Mouse (Mus musculus): ENCODE data around the gene Trmt5. TPM values are rescaled to one million over a fixed set of nuclear protein-coding genes. Genes with fewer than 3 reads are reported as not detected.

Trmt5 gene
- 1 to 10 TPM; 7.8 to 8.4 TPM for total RNA-seq (2021)
- long read RNA-seq, experiment 1, transcript Trmt5-201 (5 exons, 2,066 nt), result major isoform, 5 of 8 reads
- long read RNA-seq, experiment 1, partial matches to known transcripts, result 0 of 8 reads
- long read RNA-seq, experiment 1, other reads (novel, unspliced or antisense), result 3 of 8 reads
- long read RNA-seq, experiment 2, transcript Trmt5-201 (5 exons, 2,066 nt), result major isoform, 6 of 9 reads
- long read RNA-seq, experiment 2, partial matches to known transcripts, result 2 of 9 reads
- long read RNA-seq, experiment 2, other reads (novel, unspliced or antisense), result 1 of 9 reads

DNA sequence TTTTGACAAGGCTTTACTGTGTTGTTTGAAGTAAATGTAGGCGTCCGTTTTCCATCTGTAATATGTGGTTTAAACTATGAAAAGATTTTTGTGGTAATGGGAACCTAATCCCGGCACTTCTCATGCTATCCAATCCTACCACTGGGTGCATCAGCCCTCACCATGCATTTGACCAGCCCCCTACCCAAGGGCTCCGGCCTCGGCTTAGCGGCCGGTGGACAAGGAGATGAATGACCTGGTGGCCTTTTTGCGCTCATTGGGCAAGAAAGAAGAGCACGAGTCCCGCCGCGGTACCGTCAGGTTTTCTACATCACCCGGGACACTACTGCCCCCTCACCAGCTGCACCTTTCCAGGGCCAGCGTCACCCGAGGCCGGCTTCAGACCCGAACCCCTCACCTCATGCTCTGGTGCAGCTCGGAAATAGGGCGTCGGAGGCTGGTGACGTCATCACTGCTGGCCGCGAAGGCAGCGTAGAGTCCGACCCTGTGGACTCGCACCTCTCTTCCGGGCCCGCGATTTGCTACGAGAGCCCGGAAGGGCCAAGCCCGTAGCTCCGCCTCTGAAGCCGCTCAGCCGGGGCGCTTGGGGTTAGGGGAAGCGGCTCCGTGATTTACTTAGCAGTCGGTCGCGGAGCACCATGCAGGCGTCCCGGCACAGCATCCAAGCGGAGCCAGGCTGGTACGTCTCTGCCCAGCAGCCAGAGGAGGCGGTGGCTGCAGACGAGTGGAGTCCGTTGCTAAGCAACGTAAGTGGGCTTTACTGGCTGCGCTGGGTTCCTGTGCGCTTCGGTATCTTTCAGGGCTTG, at the start of gene Trmt5, which contains the start of gene Slc38a6:
Gene Trmt5, minus strand, starts transcription at position 424 of the 806 bp plus-strand sequence.
Gene Slc38a6, plus strand, starts transcription at position 493 of the 806 bp plus-strand sequence.
- peak; percentile 91 for DNase-seq (ENCODE audit: low spot score)

DNA sequence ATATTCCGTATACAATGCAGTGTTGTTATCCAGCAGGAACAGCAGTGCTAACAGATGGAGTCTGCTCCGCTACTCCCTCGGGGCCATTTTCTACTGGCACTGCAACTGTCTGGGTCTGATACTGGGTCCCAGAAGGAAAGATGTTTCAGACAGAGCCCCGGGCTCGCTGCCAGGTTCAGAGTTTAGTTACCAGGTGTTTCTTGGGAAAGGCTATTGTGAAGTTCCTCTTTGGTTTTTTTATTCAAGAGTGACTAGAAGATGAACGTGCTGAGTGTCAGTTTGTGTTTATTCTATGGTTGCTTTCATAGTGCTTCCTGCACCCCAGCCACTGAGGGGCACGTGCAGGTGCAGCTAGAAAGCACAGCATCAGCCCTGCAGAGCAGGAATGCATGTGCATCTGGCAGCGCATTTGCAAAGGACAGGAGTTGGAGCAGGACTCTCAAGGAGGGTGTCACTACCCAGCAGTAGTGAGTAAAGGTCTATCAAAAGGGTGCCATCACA, 47.6 kb upstream of the Trmt5 start:
- no peak for DNase-seq (ENCODE audit: low spot score)

DNA sequence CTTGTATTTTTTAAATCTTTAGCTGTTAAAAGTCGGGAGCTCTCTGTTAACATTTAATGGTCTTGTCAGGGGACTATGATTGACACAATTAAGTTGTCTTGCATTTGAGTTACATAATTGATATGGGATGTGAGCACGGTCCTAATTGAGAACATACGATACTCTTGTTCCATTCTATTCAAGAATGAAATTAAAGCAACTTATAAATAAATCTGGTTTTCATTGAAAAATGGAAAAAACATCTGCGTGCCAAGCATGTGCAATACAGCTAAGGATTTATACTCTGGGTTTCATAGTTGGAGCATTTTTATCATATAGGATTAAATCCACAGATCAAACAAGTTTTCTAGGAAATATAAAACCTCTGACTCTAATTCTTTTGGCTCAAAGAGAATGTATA, 46.2 kb upstream of the Trmt5 start:
- no peak for DNase-seq (ENCODE audit: low spot score)

DNA sequence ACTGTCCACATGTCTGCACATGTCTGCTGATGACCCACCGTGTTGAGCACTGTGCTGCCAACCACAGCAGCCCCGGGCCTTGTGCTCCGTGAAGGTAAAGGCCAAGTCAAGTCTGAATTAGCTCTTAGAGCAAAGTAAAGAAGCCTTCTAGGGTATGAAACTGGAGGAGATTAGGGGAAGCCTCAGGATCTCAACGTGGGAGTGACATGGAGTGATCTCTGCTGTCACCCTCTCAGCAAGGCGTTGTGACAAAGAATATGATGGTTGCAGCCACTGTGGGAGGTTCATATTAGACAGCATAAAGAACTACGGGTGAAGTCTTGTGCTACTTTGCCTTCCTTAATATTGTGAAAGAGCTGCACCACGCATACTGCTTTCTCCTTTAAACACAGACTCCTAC, 43.7 kb upstream of the Trmt5 start:
- DNase-seq (ENCODE audit: low spot score), result no peak

DNA sequence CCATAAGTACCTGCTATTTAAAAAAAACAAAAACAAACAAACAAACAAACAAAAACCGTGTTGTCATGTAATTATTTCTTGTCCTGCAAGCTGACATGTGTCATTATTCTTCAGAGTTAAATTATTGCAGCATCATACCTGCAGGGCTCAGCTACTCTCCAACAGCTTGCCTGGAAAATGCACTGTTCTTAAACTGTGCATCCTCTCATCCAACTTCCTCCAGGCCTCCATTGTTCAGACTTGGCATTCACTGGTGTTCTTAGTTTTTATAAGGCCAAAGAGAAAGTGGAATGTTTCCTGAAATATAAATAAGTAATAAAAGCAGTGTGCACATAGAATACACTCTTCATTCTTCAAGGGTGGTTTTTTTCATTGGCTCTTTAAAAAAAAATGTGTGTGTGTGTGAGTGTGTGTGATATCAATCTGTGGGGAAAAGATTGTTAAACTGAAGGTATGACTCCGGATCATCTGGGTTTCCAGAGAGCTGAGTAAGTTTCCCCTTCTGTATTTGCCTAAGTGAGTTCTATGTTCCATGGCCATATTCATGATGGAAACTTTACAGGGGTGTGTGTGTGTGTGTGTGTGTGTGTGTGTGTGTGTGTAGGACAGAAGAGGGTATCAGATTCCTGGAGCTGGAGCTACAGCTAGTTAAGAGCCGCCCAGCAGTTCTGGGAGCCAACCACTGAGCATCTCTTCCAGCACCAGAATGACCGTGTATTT, 42.1 kb upstream of the Trmt5 start:
- no peak for DNase-seq (ENCODE audit: low spot score)

- DNase-seq (ENCODE audit: low spot score), result no peak
Observed at GRCm38 (mm10) chr12:73327381-73327780, 40.9 kb upstream of the Trmt5 start.

GRCm38 (mm10) chr12:73325617-73326016, 39.1 kb upstream of the Trmt5 start:
- peak; percentile 58 for DNase-seq (ENCODE audit: low spot score)

DNA sequence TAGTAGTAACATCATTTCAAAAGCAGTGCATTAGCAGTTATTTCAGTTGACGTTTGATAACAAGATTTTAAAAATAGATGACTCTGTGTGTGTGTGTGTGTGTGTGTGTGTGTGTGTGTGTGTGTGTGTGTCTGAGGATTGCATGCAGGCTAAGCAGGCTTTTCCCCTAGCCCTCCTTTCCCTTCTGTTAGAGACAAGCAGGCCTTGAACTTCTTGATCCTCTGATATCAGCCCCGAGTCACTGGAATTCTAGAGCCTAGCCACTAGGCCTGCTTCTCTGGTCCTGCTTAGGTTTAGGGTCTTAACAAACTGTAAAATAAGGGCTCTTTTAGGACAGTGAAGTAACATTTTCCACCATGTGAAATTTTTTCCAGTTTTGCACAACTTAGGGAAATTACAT, 38.7 kb upstream of the Trmt5 start:
- DNase-seq (ENCODE audit: low spot score), result no peak

DNA sequence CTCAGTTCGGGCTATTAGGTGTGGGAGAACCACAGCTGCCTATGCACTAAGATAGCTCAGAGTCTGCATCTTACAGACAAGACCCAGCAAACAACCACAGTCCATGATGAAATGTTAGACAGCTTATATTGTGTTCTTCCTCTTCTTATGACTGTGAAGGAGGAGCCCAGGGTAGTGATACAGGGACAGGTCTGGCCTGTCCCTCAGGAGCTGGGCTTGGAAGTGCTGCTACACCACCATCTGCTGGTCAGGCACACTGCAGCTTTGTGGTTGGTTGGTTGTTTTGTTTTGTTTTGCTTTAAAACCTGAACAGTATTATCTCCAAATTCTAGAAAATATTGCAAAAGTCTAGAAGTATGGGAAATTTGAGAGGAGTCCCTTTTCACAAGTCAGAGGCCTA, 38.2 kb upstream of the Trmt5 start:
- DNase-seq (ENCODE audit: low spot score), result peak; percentile 69

- DNase-seq (ENCODE audit: low spot score), result no peak
Observed at GRCm38 (mm10) chr12:73324180-73324586, 37.7 kb upstream of the Trmt5 start.

GRCm38 (mm10) chr12:73317706-73318686, 31.5 kb upstream of the Trmt5 start:
- DNase-seq (ENCODE audit: low spot score), result no peak

DNA sequence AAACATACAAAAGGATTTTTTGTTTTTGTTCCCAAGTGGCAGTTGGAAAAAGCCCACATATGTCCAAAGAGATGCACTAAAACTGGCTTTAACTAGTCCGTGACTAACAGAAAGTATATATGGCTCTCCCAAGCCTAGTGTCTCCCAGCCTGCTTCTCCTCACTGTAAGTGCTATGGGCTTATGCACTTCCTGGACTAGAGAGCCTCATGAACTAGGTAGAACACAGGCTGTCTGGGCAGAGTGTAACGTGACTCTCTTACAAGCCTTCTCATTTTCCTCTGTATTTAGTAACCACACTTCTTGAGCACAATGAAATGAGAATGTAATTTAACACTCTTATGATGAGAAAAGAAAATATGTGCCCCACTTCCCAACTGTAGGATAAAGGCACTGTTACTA, 22.2 kb upstream of the Trmt5 start:
- DNase-seq (ENCODE audit: low spot score), result no peak

DNA sequence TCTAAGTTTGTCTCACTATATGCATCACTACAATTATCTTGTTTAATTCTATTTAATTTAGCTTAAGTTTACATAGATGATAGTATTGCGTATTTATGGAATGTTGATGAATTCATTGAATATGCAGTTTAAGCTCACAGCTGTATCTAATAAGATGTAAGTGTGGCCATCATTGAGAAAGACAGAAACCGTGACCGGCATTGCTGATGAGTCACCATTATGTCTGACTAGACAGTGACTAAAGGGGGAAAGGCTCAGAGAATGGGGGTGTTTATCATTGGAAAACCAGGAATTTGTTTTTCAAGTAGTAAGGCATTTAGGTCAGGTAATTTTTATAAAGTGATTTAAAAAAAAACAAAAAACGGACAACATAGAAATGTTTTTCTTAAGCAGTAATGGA, 21.2 kb upstream of the Trmt5 start:
- DNase-seq (ENCODE audit: low spot score), result no peak

GRCm38 (mm10) chr12:73304636-73305035, 18.1 kb upstream of the Trmt5 start:
- peak; percentile 30 for DNase-seq (ENCODE audit: low spot score)

DNA sequence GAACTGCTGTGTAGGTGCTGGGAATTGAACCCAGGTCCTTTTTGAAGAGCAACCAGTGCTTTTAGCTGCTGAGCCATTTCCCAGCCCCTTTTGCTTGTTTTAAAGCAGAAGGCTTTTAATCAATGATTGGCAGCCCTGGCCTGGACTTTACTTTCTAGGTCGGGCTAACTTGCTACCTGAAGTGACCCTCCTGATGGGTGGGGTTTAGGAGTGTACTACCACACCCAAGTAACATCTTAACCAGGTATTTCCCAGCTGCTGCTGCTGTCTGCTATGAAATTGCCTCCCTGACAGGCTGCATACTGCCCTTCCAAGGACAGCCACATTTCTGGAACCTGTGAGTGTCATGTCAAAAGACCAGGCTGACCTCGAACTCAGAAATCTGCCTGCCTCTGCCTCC, 14.0 kb upstream of the Trmt5 start:
- no peak for DNase-seq (ENCODE audit: low spot score)

- no peak for DNase-seq (ENCODE audit: low spot score)
Observed at GRCm38 (mm10) chr12:73298621-73299020, 12.1 kb upstream of the Trmt5 start.

DNA sequence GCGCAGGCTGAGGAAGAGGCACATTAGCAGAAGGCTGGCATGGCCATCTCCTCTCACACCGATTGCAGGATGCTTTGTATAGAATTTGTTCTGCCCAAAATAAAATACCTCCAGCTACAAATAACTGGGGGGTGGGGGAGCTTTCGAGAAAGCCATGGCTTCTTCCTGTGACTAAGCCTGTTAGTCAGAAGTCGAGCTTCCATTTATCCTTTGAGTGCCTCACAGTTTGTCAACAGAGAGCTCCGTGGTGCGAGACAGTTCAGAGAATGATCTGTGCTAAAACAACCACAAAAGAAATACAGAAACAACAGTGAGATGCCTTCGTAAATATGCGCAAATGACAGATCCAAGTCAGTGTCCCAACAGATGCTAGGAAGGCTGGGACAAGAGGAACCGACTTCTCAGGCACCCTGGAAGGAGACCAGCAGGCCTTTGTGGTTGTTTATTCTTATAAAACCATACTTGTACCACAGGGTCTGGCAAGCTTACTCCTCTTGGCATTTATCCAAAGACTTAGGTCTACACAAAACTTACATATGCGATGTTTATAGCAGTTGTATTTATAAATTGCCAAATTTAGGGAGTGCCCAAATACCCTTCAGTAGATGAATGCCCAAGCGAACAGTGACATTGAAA, 9.1 kb upstream of the Trmt5 start:
- no peak for DNase-seq (ENCODE audit: low spot score)

DNA sequence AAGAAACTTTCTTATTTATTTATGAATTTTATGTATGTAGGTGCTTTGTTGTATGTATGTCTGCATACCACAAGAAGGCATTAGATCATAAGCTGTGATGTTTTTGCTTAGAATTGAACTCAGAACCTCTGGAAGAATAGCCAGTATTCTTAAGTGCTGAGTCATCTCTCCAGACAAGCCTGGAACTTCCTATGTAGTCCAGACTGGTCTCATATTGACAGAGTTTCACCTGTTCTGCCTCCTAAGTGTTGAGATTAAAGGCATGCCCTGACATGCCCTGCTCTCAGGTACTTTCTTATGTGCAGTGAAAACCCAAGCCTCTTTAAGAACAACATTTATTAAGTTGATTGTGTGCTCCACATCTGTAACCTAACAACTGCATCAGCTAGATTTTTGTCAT, 8.4 kb upstream of the Trmt5 start:
- DNase-seq (ENCODE audit: low spot score), result no peak

DNA sequence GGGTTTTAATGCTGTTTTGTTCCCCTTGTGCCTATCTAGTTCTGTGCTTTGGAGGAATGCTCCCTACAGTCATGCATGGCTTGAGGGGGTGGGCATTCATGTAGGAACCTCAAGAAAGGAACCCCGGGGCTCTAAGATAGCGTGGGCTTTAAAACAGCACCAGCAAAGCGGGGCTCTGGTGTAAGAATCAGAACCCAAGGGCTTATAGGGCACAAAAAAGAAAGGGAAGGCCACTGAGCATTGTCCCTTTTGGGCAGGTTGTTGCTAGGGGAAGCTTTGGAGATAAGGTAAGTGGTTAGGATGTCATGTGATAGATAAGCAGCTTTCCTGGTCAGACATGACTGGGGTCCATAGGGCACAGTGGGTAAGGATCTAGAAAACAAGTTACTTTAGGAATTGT, 2.1 kb upstream of the Trmt5 start:
- no peak for DNase-seq (ENCODE audit: low spot score)

GRCm38 (mm10) chr12:73287609-73288008, 1.1 kb upstream of the Trmt5 start:
- DNase-seq (ENCODE audit: low spot score), result peak; percentile 38

All from gastrocnemius, adult 18-20 months (tissue).